Mouse (Mus musculus): ENCODE measurements around the gene D17Wsu92e. TPM values are rescaled to one million over a fixed set of nuclear protein-coding genes. Genes with fewer than 3 reads are reported as not detected.

D17Wsu92e gene
- polyA plus RNA-seq, 1 experiment = 79.4 TPM

- no peak overlapping the region for H3ac ChIP-seq (ENCODE audit: control insufficient read depth, insufficient read length)
- H3K79me2 ChIP-seq (ENCODE audit: control insufficient read depth, insufficient read depth) = peaks cover 5% of the 10 kb centered on the region
- H3K36me3 ChIP-seq (ENCODE audit: control insufficient read depth, insufficient read depth) = no peaks in the 10 kb centered on the region
- H3K4me3 ChIP-seq = no peak overlapping the region
- H3K27me3 ChIP-seq (ENCODE audit: control insufficient read depth, insufficient read depth, insufficient read length) = no peaks in the 10 kb centered on the region
- TF ChIP-seq USF1 (IDR thresholded peaks at IDR 0.05; ENCODE audit: low read depth) (no peak), REST (IDR thresholded peaks at IDR 0.05; ENCODE audit: insufficient read depth, insufficient read length) (no peak), TCF3 (IDR thresholded peaks at IDR 0.05; ENCODE audit: insufficient read length, low read depth) (no peak), POLR2A (IDR thresholded peaks at IDR 0.05; ENCODE audit: insufficient read length, low read depth) (no peak)
- H3K4me2 ChIP-seq (ENCODE audit: low read depth) = no peak overlapping the region
These were observed 57.6 kb downstream of the D17Wsu92e start for GRCm38 (mm10) chr17:27762884-27763283.

DNA sequence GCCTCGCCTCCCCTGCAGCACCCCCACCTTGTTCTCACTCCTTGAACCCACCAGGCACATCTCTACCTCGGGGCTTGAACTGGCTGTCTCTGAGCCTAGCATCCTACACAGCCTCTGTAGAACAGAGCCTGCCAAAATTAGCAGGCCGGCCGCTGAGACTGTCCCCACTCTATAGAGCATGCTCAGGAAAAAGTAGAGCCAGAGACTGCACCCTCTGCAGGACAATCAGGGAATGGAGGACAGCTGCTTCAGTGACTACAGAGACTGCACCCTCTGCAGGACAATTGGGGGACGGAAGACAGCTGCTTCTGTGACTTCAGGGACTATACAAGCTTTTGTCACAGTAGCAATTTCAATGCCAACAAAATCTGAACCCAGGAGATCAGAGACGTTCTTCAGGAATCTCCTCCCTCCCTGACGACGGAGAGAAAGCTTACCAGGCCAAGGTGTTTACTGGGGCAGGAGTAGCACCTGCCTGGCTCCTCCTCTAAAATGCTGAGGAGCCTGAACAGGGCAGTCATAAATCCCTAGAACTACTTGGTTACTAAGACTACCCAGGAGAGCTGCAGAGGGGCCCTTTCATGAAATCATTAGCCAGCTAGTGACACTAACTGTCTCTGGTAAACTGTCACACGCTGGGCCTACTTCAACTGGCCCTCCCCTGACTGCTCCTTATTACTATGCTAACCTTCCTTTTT lies 58.7 kb downstream of the D17Wsu92e start:
- H3K27me3 ChIP-seq (ENCODE audit: control insufficient read depth, insufficient read depth, insufficient read length) = no peaks in the 10 kb centered on the region
- no peaks in the 10 kb centered on the region for H3K36me3 ChIP-seq (ENCODE audit: control insufficient read depth, insufficient read depth)
- H3K79me2 ChIP-seq (ENCODE audit: control insufficient read depth, insufficient read depth) = peaks cover 5% of the 10 kb centered on the region
- no peak overlapping the region for H3ac ChIP-seq (ENCODE audit: control insufficient read depth, insufficient read length)
- TF ChIP-seq MYOD1 (IDR thresholded peaks at IDR 0.05; ENCODE audit: control insufficient read depth in 1 of 3, insufficient read length in 2 of 3, low read depth in 2 of 3) (peak; percentile 28 to 75 (median 67)), TCF3 (IDR thresholded peaks at IDR 0.05; ENCODE audit: insufficient read length, low read depth) (peak; percentile 4), POLR2AphosphoS2 (IDR thresholded peaks at IDR 0.05; ENCODE audit: insufficient read length, low read depth) (no peak), USF1 (IDR thresholded peaks at IDR 0.05; ENCODE audit: low read depth) (no peak), MYOG (IDR thresholded peaks at IDR 0.05; ENCODE audit: control insufficient read depth in 1 of 3, insufficient read depth in 1 of 3, insufficient read length in 2 of 3, low read depth in 2 of 3) (peak in 2 of 3 experiments; percentile 76 to 93), SRF (IDR thresholded peaks at IDR 0.05; ENCODE audit: control insufficient read depth, insufficient read length, low read depth) (no peak), POLR2A (IDR thresholded peaks at IDR 0.05; ENCODE audit: insufficient read length, low read depth) (no peak), E2F4 (IDR thresholded peaks at IDR 0.05; ENCODE audit: insufficient read depth) (no peak), CEBPB (IDR thresholded peaks at IDR 0.05; ENCODE audit: insufficient read depth, poor library complexity, severe bottlenecking) (no peak)
- no peak overlapping the region for H3K4me2 ChIP-seq (ENCODE audit: low read depth)
- no peak overlapping the region for H3K4me3 ChIP-seq

GRCm38 (mm10) chr17:27760169-27760568 lies 60.3 kb downstream of the D17Wsu92e start:
- Histone ChIP-seq H3K36me3 (ENCODE audit: control insufficient read depth, insufficient read depth) (no peaks in the 10 kb centered on the region), H3ac (ENCODE audit: control insufficient read depth, insufficient read length) (no peak overlapping the region), H3K79me2 (ENCODE audit: control insufficient read depth, insufficient read depth) (no peaks in the 10 kb centered on the region), H3K27me3 (ENCODE audit: control insufficient read depth, insufficient read depth, insufficient read length) (no peaks in the 10 kb centered on the region), H3K4me3 (no peak overlapping the region), H3K4me2 (ENCODE audit: low read depth) (no peak overlapping the region)
- TF ChIP-seq MYOD1 (IDR thresholded peaks at IDR 0.05; ENCODE audit: control insufficient read depth in 1 of 3, insufficient read length in 2 of 3, low read depth in 2 of 3) (no peak), CEBPB (IDR thresholded peaks at IDR 0.05; ENCODE audit: insufficient read depth, poor library complexity, severe bottlenecking) (no peak), E2F4 (IDR thresholded peaks at IDR 0.05; ENCODE audit: insufficient read depth) (no peak), POLR2AphosphoS2 (IDR thresholded peaks at IDR 0.05; ENCODE audit: insufficient read length, low read depth) (no peak), USF1 (IDR thresholded peaks at IDR 0.05; ENCODE audit: low read depth) (no peak), TCF3 (IDR thresholded peaks at IDR 0.05; ENCODE audit: insufficient read length, low read depth) (no peak), MYOG (IDR thresholded peaks at IDR 0.05; ENCODE audit: control insufficient read depth in 1 of 3, insufficient read depth in 1 of 3, insufficient read length in 2 of 3, low read depth in 2 of 3) (no peak), POLR2A (IDR thresholded peaks at IDR 0.05; ENCODE audit: insufficient read length, low read depth) (no peak)

- Histone ChIP-seq H3K79me2 (ENCODE audit: control insufficient read depth, insufficient read depth) (no peaks in the 10 kb centered on the region), H3K4me2 (ENCODE audit: low read depth) (no peak overlapping the region), H3K4me3 (no peak overlapping the region), H3K36me3 (ENCODE audit: control insufficient read depth, insufficient read depth) (no peaks in the 10 kb centered on the region), H3ac (ENCODE audit: control insufficient read depth, insufficient read length) (no peak overlapping the region), H3K27me3 (ENCODE audit: control insufficient read depth, insufficient read depth, insufficient read length) (no peaks in the 10 kb centered on the region)
- TF ChIP-seq E2F4 (IDR thresholded peaks at IDR 0.05; ENCODE audit: insufficient read depth) (no peak), POLR2A (IDR thresholded peaks at IDR 0.05; ENCODE audit: insufficient read length, low read depth) (peak; percentile 17), MYOD1 (IDR thresholded peaks at IDR 0.05; ENCODE audit: control insufficient read depth in 1 of 3, insufficient read length in 2 of 3, low read depth in 2 of 3) (no peak), MAX (IDR thresholded peaks at IDR 0.05; ENCODE audit: low read depth) (no peak), USF1 (IDR thresholded peaks at IDR 0.05; ENCODE audit: low read depth) (no peak)
These were observed 68.9 kb downstream of the D17Wsu92e start for GRCm38 (mm10) chr17:27751314-27752202.

DNA sequence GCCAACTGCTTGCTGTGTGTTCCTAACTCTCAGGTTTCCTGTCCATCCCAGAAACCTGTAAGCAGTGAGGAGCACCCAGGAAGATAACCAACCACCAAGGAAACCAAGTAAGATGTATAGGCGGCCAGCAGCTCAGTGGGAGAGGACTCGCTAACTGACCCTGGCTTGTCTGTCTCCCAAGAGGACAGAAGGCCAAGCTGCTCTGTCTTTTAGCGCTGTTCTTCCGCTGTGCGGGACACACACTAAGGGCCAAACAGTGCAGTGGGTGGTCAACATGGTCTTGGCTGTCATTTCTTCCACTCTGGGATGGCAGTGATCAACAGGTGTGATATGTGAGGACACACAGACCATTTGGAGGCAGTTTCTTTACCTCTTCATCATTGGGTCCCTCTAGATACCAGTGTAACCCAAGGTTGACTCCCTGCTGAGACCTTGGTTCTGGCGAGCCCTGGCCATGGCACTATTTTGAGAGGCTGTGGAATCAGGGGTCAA lies 70.0 kb downstream of the D17Wsu92e start:
- TF ChIP-seq POLR2AphosphoS2 (IDR thresholded peaks at IDR 0.05; ENCODE audit: insufficient read length, low read depth) (no peak), USF1 (IDR thresholded peaks at IDR 0.05; ENCODE audit: low read depth) (no peak), TCF12 (IDR thresholded peaks at IDR 0.05; ENCODE audit: insufficient read depth, poor library complexity, severe bottlenecking) (no peak), E2F4 (IDR thresholded peaks at IDR 0.05; ENCODE audit: insufficient read depth) (no peak), POLR2A (IDR thresholded peaks at IDR 0.05; ENCODE audit: insufficient read length, low read depth) (no peak), MAX (IDR thresholded peaks at IDR 0.05; ENCODE audit: low read depth) (no peak), SRF (IDR thresholded peaks at IDR 0.05; ENCODE audit: control insufficient read depth, insufficient read length, low read depth) (no peak), MYOG (IDR thresholded peaks at IDR 0.05; ENCODE audit: control insufficient read depth in 1 of 3, insufficient read depth in 1 of 3, insufficient read length in 2 of 3, low read depth in 2 of 3) (no peak), CEBPB (IDR thresholded peaks at IDR 0.05; ENCODE audit: insufficient read depth, poor library complexity, severe bottlenecking) (no peak), TCF3 (IDR thresholded peaks at IDR 0.05; ENCODE audit: insufficient read length, low read depth) (no peak), REST (IDR thresholded peaks at IDR 0.05; ENCODE audit: insufficient read depth, insufficient read length) (no peak), MYOD1 (IDR thresholded peaks at IDR 0.05; ENCODE audit: control insufficient read depth in 1 of 3, insufficient read length in 2 of 3, low read depth in 2 of 3) (no peak)
- H3K27me3 ChIP-seq (ENCODE audit: control insufficient read depth, insufficient read depth, insufficient read length) = no peaks in the 10 kb centered on the region
- no peaks in the 10 kb centered on the region for H3K79me2 ChIP-seq (ENCODE audit: control insufficient read depth, insufficient read depth)
- no peaks in the 10 kb centered on the region for H3K36me3 ChIP-seq (ENCODE audit: control insufficient read depth, insufficient read depth)
- H3K4me3 ChIP-seq = no peak overlapping the region
- no peak overlapping the region for H3K4me2 ChIP-seq (ENCODE audit: low read depth)
- H3ac ChIP-seq (ENCODE audit: control insufficient read depth, insufficient read length) = no peak overlapping the region
